Mouse (Mus musculus): Measurements from ENCODE around the gene Ccnl2.
A peak's percentile ranks its signal among the peaks of the same experiment; 100 is the strongest.

DNA sequence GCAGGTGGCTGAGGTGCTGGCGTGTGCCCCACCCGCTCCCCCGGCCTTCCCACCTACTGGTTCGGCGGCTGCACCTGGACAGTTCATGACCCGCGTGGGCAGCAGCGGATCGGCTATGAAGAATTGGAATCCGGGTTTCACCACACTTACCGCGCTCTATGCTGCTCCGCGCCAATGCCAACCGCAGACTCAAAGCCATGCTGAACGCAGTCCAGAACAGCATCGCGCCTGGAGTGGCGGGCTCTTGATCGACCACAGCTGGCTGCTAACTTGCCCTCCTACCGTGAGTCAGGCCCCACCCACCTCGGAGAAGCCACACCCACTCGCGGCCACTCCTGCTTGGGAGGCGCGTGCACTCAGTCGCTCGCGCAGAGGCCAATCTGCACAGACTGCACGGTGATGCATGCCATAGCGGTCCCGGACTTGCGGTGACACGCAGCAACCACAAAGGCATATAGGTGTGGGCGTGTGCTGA, 38.0 kb upstream of the Ccnl2 start, which contains the start of gene Vwa1:
- peak; percentile 89; the same call in 1 of the 2 replicates for TF ChIP-seq POLR2A (IDR thresholded peaks at IDR 0.05; ENCODE audit: borderline replicate concordance, extremely low read depth, low read depth, low read length)
- TF ChIP-seq CTCF (IDR thresholded peaks at IDR 0.05; ENCODE audit: insufficient read depth, low read length): no peak

All from lung, adult 2 months (tissue).